Mouse (Mus musculus): ENCODE measurements around the gene Lpp.

GRCm38 (mm10) chr16:24695062-24695461, 301.8 kb downstream of the Lpp start:
- TF ChIP-seq POLR2A (IDR thresholded peaks at IDR 0.05; ENCODE audit: control insufficient read depth, low read depth, low read length) = no peak
- TF ChIP-seq CTCF (IDR thresholded peaks at IDR 0.05; ENCODE audit: control insufficient read depth, insufficient read depth, insufficient replicate concordance, low read depth, low read length) = no peak

All from testis, adult 2 months (tissue).